Mouse (Mus musculus) right cerebral cortex, postnatal 10 days (tissue): ENCODE data around the gene Wipi1.

ENCODE experiments used
- DNase-seq, 2 experiments: peaks; one replicate each; pipeline ENCODE4 v3.0.0; 2021; ENCODE audit warnings: low spot score in 2 of 2

Gene Wipi1

GRCm38 (mm10) chr11:109543466-109543865 lies 68.3 kb downstream of the Wipi1 start:
- DNase-seq: no peak

GRCm38 (mm10) chr11:109539290-109539689 lies 72.5 kb downstream of the Wipi1 start:
- no peak for DNase-seq

- DNase-seq: no peak
Observed at GRCm38 (mm10) chr11:109536939-109537338, 74.8 kb downstream of the Wipi1 start.

- no peak for DNase-seq
Observed at GRCm38 (mm10) chr11:109535966-109536365, 75.8 kb downstream of the Wipi1 start.

GRCm38 (mm10) chr11:109530030-109530429 lies 81.7 kb downstream of the Wipi1 start:
- DNase-seq: no peak

- no peak for DNase-seq
Observed at GRCm38 (mm10) chr11:109525571-109525970, 86.2 kb downstream of the Wipi1 start.

- DNase-seq: no peak
Observed at GRCm38 (mm10) chr11:109524869-109525268, 86.9 kb downstream of the Wipi1 start.
